Mouse (Mus musculus) regulatory T cell (primary cell): Measurements from ENCODE around the gene Ttll4.

ENCODE experiments used
- in situ Hi-C: fragments of 300-600 bp; cut with MboI, MseI; formaldehyde crosslinking; loops from one replicate; pipeline ENCODE4 v1.15.1; 2025; ENCODE audit warnings: high pct_unique_total_duplicates

The Ttll4 gene

DNA sequence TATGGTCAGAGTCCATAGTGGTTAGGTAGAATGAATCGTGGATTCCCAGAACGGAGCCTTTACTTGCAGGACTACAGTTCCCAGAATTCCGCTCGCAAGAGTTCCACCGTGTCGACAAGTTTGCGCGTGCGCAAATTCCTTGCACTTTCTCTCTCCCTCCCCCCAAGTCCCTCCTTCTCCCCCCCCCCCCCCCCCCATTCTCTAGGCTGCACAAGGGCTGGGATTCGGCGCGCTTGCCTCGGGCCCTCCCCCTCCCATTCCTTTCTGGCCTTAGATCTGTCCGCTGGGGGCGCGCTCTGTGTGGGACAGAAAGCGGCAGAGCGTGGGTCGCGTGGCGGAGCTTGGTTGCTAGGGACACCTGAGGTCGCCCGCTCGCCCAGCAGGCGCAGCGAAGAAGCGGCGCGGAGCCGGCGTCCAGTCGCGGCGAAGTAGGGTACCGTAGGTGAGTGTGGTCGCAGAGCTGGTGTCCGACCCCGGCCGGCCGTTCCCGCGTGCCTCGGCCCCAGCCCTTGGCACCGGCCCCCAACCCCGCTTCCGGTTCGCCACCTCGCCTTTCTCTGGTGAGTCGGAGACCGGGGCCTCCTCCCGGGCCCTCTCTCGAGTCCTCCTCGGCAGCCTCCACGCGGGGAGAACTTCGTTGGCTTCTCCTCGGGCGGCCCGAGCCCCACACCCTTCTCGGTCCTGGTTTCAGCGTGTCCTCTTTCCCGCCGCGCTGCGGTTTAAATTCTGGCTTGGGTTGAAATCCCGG, at the start of gene Ttll4:
TSS of gene Ttll4 (plus strand) at position 298 of the 748 bp plus-strand sequence.
- in situ Hi-C loops, result loop anchor here (5.0 to 10.0 kb wide), 2 partner anchors 59 to 153 kb away; partner anchors contain the start of genes Rnf25 and Stk36

- in situ Hi-C loops, result no loop called here
These were observed 37.4 kb upstream of the Ttll4 start for GRCm38 (mm10) chr1:74624183-74624582.

DNA sequence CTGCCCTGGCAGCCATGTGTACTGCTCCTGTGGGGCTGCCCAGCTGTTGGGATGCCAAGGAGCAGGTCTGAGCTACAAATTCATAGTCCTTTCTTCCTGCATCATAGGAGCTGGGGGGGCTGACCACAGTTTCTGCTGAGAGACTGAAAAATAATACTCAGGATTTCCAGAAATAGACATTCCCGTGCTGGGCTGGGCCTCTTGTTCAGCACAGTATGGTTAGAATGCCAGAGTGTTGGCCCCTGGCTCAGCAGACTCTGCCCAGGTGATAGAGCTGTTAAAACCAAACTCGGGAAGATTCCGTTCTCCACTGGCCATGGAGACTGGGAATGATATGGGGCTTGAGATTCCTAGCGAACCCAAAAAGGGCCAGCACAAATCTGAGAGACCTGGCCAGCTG, 35.5 kb upstream of the Ttll4 start:
- in situ Hi-C loops, result no loop called here

DNA sequence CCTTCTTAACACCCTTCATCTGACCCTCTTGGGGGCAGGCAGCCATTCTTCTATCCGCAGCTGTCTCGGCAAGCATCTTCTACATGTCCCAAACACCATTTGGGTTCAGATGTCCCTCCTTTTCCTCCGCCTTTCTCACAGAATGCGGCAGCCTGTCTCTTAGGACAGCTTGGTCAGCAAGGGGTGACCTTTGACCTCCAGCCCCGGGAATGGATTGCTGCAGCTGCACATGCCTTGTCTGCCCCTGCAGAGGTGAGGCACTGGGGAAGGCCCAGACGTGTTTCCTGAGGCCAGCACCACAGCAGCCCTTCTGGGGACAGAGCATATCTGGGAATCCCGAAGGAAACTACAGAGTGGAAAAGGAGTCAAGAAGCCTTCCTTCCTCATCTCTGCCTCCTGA, 33.5 kb upstream of the Ttll4 start:
- in situ Hi-C loops, result no loop called here

DNA sequence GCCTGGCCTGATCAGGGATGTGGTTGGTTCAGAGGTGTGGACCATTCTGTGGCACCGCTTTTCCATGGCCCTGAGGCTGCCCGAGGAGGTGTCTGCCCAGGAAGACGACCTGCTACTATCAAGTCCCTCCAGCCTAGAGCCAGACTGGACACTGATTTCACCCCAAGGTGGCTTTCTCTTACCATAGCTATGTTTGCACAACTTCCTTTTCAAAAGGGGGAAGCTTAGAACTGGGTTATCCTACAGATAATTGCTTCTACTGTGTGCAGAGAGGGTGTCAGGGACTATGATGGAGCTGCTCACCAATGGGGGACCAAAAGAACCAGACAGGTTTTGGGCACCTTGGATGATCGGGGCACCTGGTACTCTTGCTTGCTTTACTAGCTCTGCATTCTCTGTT, 28.8 kb upstream of the Ttll4 start:
- in situ Hi-C loops, result loop anchor here (5.0 kb wide), 2 partner anchors 50 to 80 kb away; partner anchors contain the start of gene Cyp27a1

- in situ Hi-C loops, result no loop called here
These were observed 18.0 kb upstream of the Ttll4 start for GRCm38 (mm10) chr1:74643524-74643923.

- in situ Hi-C loops, result no loop called here
These were observed 17.6 kb upstream of the Ttll4 start for GRCm38 (mm10) chr1:74643926-74644325.

DNA sequence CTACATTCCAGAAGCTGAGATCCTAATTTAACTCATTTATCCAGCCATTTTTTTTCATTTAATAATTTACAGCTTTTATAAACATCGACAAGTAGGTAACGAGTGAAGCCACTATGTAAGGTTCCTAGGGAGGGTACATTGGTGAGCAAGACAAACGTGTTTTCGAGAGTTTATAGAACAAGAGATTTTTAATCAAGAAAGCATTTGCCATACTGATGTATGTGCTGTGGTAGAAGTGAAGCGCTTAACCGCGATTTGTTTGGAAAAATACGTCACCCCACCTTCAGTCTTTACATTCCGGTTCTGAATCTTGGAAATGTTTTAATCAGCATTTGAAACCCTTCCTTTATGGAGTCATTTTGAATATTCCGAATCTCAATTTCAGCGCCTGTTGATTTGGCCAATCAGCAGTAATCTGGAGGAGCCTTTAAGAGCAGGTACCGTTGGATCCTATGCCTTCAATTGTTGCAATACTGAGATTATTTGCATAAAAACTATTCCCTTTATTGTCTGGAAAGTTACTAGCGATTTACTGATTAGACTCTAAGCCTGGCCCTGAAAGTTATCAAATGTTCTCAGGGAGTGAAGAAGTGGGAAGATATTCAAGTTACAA, 814 bp downstream of the Ttll4 start:
- in situ Hi-C loops, result loop anchor here (5.0 to 10.0 kb wide), 2 partner anchors 60 to 152 kb away; partner anchors contain the start of genes Rnf25 and Stk36

- in situ Hi-C loops, result loop anchor here (5.0 to 10.0 kb wide), 2 partner anchors 150 to 477 kb away; partner anchors contain the start of genes Cnppd1 and Retreg2
These were observed 3.6 kb downstream of the Ttll4 start for GRCm38 (mm10) chr1:74665153-74665552.

DNA sequence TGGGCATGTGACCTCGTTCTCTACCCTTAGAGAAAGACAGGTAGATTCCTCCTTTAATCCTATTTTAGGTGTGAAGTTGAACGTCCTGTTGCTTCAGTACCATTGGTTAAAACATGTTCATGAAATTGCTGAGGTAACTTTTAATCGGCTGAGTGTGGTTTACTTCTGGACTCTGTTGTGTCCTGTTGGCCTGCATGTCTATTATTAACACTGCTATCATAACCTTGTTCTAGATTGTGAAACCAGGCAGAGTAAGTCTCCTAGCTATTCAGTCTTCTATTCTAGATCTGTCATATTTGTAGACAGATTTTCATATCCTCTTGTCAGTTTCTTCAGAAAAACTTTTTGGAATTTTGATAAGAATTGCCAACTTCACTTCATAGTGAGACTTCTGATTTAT, 6.8 kb downstream of the Ttll4 start:
- in situ Hi-C loops, result loop anchor here (5.0 to 10.0 kb wide), 2 partner anchors 146 to 474 kb away; partner anchors contain the start of genes Cnppd1 and Retreg2

DNA sequence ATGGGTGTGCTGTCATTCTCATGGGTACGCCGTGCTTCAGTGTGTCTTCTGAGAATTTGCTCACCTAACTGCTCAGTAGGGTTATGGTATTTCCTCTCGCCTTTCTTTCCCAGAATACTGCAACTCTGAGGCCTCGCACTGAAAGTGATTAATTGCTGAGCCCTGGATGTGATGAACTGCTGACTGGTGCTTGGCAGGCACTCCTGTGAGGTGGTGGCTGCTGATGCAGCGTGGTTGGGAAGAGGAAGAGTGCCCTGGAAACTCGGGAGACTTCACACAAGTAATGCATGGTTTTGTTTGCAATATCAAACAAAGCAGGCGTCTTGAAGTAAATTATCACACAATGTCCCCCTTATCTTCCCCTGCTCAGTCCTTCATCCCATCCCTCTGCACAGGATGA, 11.2 kb downstream of the Ttll4 start:
- in situ Hi-C loops, result no loop called here

- in situ Hi-C loops, result no loop called here
These were observed 15.3 kb downstream of the Ttll4 start for GRCm38 (mm10) chr1:74676863-74677262.

DNA sequence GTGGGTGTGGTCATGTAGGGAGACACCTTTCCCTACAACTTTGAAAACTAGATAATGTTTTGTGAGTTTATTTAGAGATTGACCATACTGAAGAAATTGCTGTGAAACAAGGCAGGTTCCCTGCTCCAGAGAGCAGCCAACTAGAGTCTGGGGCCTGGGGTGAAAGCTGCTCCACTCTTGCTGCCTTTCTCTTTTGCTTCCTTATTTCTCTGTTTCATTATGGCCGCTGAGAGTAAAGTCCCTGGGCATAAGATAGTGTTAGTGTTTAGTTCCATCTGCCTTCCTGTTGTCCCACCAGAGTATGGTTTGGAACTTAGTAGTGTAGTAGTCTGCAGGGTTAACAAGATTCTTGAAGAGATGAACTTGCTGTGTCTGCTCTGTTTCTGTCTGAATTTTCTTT, 16.3 kb downstream of the Ttll4 start:
- in situ Hi-C loops, result no loop called here

GRCm38 (mm10) chr1:74687131-74687530, 25.6 kb downstream of the Ttll4 start:
- in situ Hi-C loops, result no loop called here

- in situ Hi-C loops, result no loop called here
These were observed 32.5 kb downstream of the Ttll4 start for GRCm38 (mm10) chr1:74693891-74694583.

DNA sequence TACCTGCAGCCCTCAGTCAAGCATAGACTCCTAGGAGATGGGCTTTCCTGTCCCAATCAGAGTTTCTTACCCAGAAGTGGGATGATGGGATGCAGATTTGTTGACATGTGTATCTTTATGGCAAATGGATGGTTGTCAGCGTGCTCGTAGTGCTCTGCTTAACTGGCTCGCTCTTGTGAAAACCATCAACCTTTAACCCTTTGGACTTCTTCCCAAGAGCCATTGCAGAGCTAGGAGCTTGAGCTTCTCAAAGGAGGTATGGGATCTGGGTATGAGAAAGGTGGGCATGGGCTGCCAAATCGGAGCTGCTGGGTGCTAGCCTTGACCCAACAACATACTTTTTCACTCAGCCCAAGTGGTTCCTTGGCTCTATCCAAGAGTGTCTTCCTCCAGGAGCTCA, 34.3 kb downstream of the Ttll4 start:
- in situ Hi-C loops, result no loop called here

DNA sequence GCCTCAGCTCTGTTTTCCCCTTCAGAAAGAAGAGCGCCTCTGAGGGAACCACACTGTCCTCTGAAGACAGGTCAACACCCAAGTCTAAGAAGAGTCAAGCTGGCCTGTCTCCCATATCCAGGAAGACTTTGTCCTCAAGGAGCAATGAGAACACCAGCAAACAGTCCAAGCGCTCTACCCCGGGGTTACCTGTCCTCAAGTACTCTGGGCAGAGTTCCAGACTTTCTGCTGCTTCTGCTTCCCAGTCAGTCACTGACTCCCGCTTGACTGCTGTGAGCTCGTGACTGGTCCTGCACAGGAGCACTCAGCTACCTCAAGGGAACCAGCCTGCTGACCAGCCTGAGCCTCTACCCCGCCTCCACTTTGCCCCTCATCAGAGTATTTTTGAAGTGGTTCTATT, 35.9 kb downstream of the Ttll4 start:
- in situ Hi-C loops, result no loop called here

GRCm38 (mm10) chr1:74698353-74698752, 36.8 kb downstream of the Ttll4 start:
- in situ Hi-C loops, result no loop called here

DNA sequence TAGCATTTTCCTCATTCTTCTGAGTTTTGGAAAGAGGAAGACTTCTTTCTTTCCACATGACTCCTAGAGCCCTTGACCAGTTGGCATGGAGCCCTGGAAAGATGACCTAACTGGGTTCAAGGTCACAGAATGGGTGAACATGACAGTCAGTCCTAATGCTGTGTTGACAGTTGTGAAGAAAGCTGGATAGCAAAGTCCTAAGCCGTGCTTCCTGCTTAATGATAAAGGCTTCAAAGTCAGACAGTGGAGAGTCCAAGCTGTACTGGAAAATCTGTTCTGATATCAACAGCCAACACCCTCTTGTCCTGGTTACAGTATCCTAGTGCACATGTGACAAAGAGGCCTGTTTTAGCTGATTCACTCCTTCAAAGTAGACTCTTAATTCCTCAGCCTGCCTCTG, 37.2 kb downstream of the Ttll4 start:
- in situ Hi-C loops, result no loop called here

DNA sequence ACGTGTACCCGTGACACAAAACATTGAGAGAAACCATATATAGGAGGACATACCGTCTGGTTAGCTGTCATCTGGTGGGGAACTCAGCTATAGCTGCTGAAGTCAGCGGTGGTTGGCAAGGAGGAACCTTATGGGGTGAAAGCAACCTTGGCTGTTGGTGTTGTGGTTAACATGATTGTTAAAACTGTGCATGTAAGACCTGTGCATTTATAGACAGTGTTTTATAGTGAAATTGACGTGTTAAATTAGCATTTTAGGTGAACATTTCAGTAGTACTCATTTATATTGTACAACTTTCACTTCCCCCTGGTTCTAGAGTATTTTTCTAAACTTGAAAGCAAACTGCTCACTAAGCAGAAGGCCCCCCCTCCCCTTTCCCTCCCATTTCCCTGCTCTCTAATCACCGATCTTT, 40.6 kb downstream of the Ttll4 start:
- in situ Hi-C loops, result loop anchor here (25.0 kb wide), 1 partner anchor 1140 kb away; no protein-coding TSS in a partner anchor

DNA sequence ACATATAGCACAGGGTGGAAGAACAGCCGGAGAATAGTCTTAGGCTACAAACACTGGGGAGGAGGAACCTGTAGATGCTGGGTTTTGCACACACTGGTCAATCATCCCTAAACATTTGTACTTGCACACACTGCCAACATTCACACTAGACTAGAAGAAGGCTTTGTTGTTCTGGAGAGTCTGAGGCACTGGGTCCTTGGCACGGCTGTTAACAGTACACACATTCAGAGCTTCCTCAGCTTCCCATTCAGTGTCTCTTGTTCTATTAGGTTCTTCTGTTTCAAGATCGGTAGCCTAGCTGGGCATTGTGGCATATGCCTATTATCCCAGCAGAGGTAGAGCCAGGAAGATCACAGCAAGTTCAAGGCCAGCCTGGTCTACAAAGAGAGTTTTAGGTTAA, 42.6 kb downstream of the Ttll4 start:
- in situ Hi-C loops, result loop anchor here (25.0 kb wide), 1 partner anchor 1142 kb away; no protein-coding TSS in a partner anchor

- in situ Hi-C loops, result loop anchor here (25.0 kb wide), 1 partner anchor 1143 kb away; no protein-coding TSS in a partner anchor
These were observed 43.5 kb downstream of the Ttll4 start for GRCm38 (mm10) chr1:74705016-74705415.
